Mouse (Mus musculus) lung, postnatal 0 days (tissue): ENCODE data around the gene Tsga13. TPM values are rescaled to one million over a fixed set of nuclear protein-coding genes. Genes with fewer than 3 reads are reported as not detected.
A peak's percentile ranks its signal among the peaks of the same experiment; 100 is the strongest.

Experiments used
- ATAC-seq: fragments of 200-750 bp; cut with Nextera tagmentation; 2 replicates; pipeline ENCODE4 v1.8.0; 2017; ENCODE audit warnings: moderate library complexity
- DNase-seq: peaks from one replicate; pipeline ENCODE4 v3.0.0-alpha.2; 2016; ENCODE audit warnings: low spot score
- H3K27ac ChIP-seq: fragments of 300-500 bp; sonication (generic); 2 replicates; pipeline ENCODE4 v1.5.1; 2014; ENCODE audit warnings: antibody characterized with exemption, mild to moderate bottlenecking, low read length, mixed read lengths
- H3K27me3 ChIP-seq: fragments of 300-500 bp; sonication (generic); replicated peaks from 2 replicates; pipeline ENCODE4 v1.6.1; 2014; ENCODE audit warnings: low read length, mixed read lengths; ENCODE audit not compliant: insufficient read depth
- H3K36me3 ChIP-seq: fragments of 300-500 bp; sonication (generic); 2 replicates; pipeline ENCODE4 v1.6.1; 2014; ENCODE audit warnings: low read length, mixed read lengths; ENCODE audit not compliant: insufficient read depth
- H3K4me1 ChIP-seq: fragments of 300-500 bp; sonication (generic); 2 replicates; pipeline ENCODE4 v1.6.1; 2014; ENCODE audit warnings: antibody characterized with exemption, low read depth, low read length, mixed read lengths; ENCODE audit not compliant: insufficient read depth
- H3K4me2 ChIP-seq: fragments of 300-500 bp; sonication (generic); replicated peaks from 2 replicates; pipeline ENCODE4 v1.6.1; 2014; ENCODE audit warnings: low read depth, mild to moderate bottlenecking, low read length, moderate library complexity, mixed read lengths
- H3K4me3 ChIP-seq: fragments of 300-500 bp; sonication (generic); 2 replicates; pipeline ENCODE4 v1.5.1; 2014; ENCODE audit warnings: low read depth, low read length
- H3K9ac ChIP-seq: fragments of 300-500 bp; sonication (generic); replicated peaks from 2 replicates; pipeline ENCODE4 v1.6.1; 2014; ENCODE audit warnings: low read depth, mild to moderate bottlenecking
- H3K9me3 ChIP-seq: fragments of 300-500 bp; sonication (generic); 2 replicates; pipeline ENCODE4 v1.6.1; 2016; ENCODE audit warnings: low read length, mixed read lengths
- CTCF ChIP-seq: IDR thresholded peaks from 2 replicates; pipeline ENCODE4 v1.5.1; 2016; ENCODE audit warnings: antibody characterized with exemption, mild to moderate bottlenecking
- EP300 ChIP-seq: IDR thresholded peaks from 2 replicates; pipeline ENCODE4 v1.6.1; 2016; ENCODE audit warnings: antibody characterized with exemption, mild to moderate bottlenecking, control low read depth
- WGBS: fragments of 180-500 bp; shearing (Covaris S2); extraction: QIAGEN DNeasy Blood & Tissue Kit; methylation state at CpG from one replicate; pipeline ENCODE4 v1.1.7; 2014; 5-methylcytosine and 5-hydroxymethylcytosine counted together
- polyA plus RNA-seq: library from polyadenylated mRNA; unstranded; fragments of >200 nt; fragmentation: Nextera tagmentation; extraction: Ambion mirVana; gene quantifications from 2 replicates; pipeline ENCODE4 v1.2.1, GENCODE M21; 2015

Gene Tsga13
- polyA plus RNA-seq, 1 experiment from 2014 or later, result 0.20 TPM

DNA sequence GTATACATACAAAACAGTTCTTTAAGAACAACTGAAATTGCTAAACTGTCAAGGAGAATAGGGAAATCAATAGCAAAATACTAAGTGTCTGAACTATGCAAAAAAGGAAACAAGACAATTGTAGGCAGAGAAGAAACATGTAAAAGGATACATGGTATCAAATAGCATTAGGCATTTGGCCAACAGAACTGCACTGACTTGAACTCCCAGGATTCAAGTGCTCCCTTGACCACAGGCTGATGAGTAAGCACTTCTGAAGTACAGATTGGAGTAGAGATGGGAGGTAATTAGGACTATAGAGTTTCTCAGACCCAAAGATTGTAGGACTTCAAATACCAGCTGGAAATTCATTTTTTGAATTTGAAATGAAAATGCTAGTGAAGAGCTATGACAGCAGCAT is 38.7 kb downstream of the Tsga13 start:
- H3K4me1 ChIP-seq, result no peaks in the 10 kb centered on the region
- DNase-seq, result peak; percentile 33
- no peaks in the 10 kb centered on the region; the same call in 1 of the 2 replicates for H3K36me3 ChIP-seq
- H3K27me3 ChIP-seq, result no peaks in the 10 kb centered on the region
- H3K4me2 ChIP-seq, result no peak overlapping the region
- no peak for TF ChIP-seq EP300
- TF ChIP-seq CTCF, result no peak
- no peaks in the 10 kb centered on the region for H3K9me3 ChIP-seq
- no peak overlapping the region for H3K9ac ChIP-seq
- no peak overlapping the region for H3K4me3 ChIP-seq
- H3K27ac ChIP-seq, result no peak overlapping the region
- no peak for ATAC-seq

DNA sequence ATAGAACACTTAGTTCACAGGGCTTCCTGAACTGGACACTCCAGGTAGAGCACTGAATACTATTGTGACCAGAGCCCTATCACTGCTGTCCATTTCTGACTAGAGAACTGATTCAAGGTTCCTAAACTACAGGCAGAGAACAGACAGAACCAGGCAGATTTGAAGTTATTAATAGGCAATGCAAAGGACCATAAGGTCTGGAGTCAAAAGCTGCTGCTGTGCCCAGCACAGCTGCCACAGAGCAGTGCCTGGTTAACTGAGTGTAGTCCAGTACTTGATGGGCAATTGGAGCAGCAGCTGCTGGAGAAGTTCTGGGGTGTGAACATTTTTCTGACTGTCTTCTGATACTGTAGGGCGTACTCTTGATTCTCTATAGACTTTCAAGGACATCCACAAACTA is 48.9 kb downstream of the Tsga13 start:
- no peak overlapping the region for H3K9ac ChIP-seq
- ATAC-seq (no peak), DNase-seq (no peak)
- no peak overlapping the region for H3K27ac ChIP-seq
- H3K9me3 ChIP-seq, result no peaks in the 10 kb centered on the region
- 97% methylated on average over 1 of the region's 1 CpGs for WGBS
- no peaks in the 10 kb centered on the region for H3K36me3 ChIP-seq
- H3K4me3 ChIP-seq, result no peak overlapping the region
- no peak for TF ChIP-seq EP300
- no peak for TF ChIP-seq CTCF
- H3K4me2 ChIP-seq, result no peak overlapping the region
- H3K27me3 ChIP-seq, result no peaks in the 10 kb centered on the region
- H3K4me1 ChIP-seq, result no peaks in the 10 kb centered on the region

DNA sequence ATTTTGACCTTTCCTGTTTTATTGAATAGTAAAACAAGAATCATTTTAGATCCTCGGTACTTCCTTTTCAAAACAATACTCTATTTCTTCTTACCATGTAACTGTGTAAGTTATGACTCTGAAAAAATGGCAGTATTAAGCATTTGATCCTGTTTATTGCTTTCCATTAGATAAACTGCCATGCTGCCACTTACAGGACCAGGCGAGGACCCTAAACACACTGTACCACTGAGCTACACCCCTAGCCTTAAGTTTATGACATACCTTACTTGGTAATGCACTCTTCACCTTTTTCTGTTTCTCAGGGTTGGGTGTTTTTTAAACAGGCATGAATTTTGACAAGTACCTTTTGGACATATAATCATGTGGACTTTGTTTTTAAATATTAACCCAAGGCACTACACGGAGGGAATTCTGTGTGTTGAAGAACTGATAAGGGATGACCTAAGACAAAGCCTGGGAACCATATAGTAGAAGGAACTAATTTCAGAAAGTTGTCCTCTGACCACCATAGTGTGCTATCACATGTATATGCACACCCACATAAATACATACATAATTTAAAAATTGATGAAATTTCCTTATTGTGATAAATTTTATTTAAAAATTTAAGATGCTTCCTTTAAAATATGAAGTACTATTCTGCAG is 50.2 kb downstream of the Tsga13 start:
- no peak overlapping the region for H3K27ac ChIP-seq
- WGBS, result 65% methylated on average over 3 of the region's 3 CpGs

DNA sequence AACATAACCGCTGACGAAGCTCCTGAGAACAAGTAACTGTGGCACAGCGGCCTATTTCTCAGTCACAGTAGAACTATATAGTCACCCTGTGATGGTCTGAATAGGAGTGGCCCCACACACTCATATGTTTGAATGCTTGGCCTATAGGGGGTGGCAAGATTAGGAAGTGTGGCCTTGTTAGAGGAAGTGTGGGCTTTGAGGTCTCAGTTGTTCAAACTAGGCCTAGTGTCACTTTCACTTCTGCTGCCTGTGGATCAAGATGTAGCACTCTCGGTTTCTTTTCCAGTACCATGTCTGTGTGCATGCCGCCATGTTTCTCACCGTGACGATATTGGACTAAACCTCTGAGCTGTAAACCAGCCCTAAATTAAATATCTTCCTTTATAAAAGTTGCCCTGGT is 59.4 kb downstream of the Tsga13 start:
- no peak overlapping the region for H3K4me3 ChIP-seq
- DNase-seq (peak; percentile 40), ATAC-seq (no peak)
- TF ChIP-seq EP300, result no peak
- no peak for TF ChIP-seq CTCF
- H3K9me3 ChIP-seq, result no peaks in the 10 kb centered on the region
- no peak overlapping the region for H3K4me2 ChIP-seq
- 98% methylated on average over 7 of the region's 7 CpGs for WGBS
- H3K27me3 ChIP-seq, result no peaks in the 10 kb centered on the region
- H3K36me3 ChIP-seq, result 0 out of 2 replicates have a peak, but pooled peaks cover 4% of the 10 kb centered on the region
- H3K27ac ChIP-seq, result no peak overlapping the region
- no peak overlapping the region for H3K9ac ChIP-seq
- H3K4me1 ChIP-seq, result no peaks in the 10 kb centered on the region

More for the DNA sequence above, 50.2 kb downstream of the Tsga13 start:
- DNase-seq (no peak), ATAC-seq (no peak)
- no peak overlapping the region for H3K9ac ChIP-seq
- no peaks in the 10 kb centered on the region for H3K27me3 ChIP-seq
- H3K9me3 ChIP-seq, result no peaks in the 10 kb centered on the region
- no peaks in the 10 kb centered on the region for H3K4me1 ChIP-seq
- H3K36me3 ChIP-seq, result no peaks in the 10 kb centered on the region
- no peak for TF ChIP-seq CTCF
- no peak for TF ChIP-seq EP300
- no peak overlapping the region for H3K4me2 ChIP-seq
- H3K4me3 ChIP-seq, result no peak overlapping the region

DNA sequence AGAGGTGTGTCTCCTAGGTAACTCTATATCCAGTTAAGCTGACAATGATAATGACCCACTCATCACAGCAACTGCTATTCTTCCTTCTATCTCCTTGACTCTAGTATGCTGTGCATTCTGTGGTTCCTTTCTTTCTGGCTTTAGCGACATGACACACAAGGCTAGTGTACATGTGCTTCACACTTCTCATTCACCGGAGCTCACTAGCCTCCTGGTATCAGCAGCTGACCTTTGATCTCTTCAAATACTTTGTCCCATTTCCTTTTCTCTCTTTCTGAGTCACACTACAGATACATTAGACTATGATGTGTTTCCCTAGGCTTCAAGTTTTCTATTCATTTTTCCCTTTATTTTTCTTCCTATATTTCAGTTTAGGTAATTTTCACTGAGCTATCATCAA is 60.2 kb downstream of the Tsga13 start:
- no peaks in the 10 kb centered on the region for H3K9me3 ChIP-seq
- ATAC-seq (no peak), DNase-seq (no peak)
- H3K9ac ChIP-seq, result no peak overlapping the region
- TF ChIP-seq CTCF (no peak), EP300 (no peak)
- no peak overlapping the region for H3K4me2 ChIP-seq
- H3K27me3 ChIP-seq, result no peaks in the 10 kb centered on the region
- H3K4me3 ChIP-seq, result no peak overlapping the region
- H3K27ac ChIP-seq, result no peak overlapping the region
- WGBS, result 92% methylated on average over 2 of the region's 2 CpGs
- 0 out of 2 replicates have a peak, but pooled peaks cover 4% of the 10 kb centered on the region for H3K36me3 ChIP-seq
- no peaks in the 10 kb centered on the region for H3K4me1 ChIP-seq

DNA sequence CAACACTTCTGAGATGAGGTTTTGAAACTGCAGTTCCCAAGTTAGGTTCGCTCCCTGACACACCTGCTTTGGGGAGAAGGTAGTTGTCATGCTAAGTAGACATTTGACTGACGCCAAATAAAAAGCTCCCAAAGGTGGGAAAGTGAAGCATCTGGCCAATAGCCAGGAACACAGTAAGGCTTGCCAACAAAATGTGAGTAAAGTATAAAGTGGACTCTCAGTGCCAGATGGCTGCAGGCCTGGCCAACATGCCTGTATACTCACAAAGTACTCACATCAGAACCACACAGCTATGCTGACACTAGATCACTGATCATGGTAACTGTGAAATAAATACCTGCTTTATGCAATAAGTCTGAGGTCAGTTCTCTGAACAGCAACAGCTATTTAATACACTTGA is 65.6 kb downstream of the Tsga13 start:
- Histone ChIP-seq H3K27ac (no peak overlapping the region), H3K9me3 (no peaks in the 10 kb centered on the region), H3K4me3 (no peak overlapping the region), H3K4me1 (no peaks in the 10 kb centered on the region), H3K36me3 (0 out of 2 replicates have a peak, but pooled peaks cover 4% of the 10 kb centered on the region), H3K4me2 (no peak overlapping the region), H3K9ac (no peak overlapping the region), H3K27me3 (no peaks in the 10 kb centered on the region)
- 55% methylated on average over 2 of the region's 2 CpGs for WGBS
- TF ChIP-seq CTCF (no peak), EP300 (no peak)
- ATAC-seq (no peak), DNase-seq (peak; percentile 11)

Other genes with a start within 250 kb of the Tsga13 start
- gene Cep41, start 221.8 kb downstream of the Tsga13 start, polyA plus RNA-seq, result 6.1 and 6.3 TPM in 2 replicates
- 436 and 472 TPM in 2 replicates for gene Mest, start 192.0 kb downstream of the Tsga13 start, polyA plus RNA-seq
- gene Copg2, start 18.8 kb downstream of the Tsga13 start, polyA plus RNA-seq, result 15.9 and 19.8 TPM in 2 replicates
- 1.3 and 1.4 TPM in 2 replicates for gene Klf14, start 43.5 kb upstream of the Tsga13 start, polyA plus RNA-seq